Mouse (Mus musculus): ENCODE measurements at regions not wholly inside any gene's neighbourhood (a gene's known extent, or its start where the extent isn't known, plus 50 kb on each side); places are given as distances from the start of the nearest gene placed in this dataset.
A peak's percentile ranks its signal among the peaks of the same experiment; 100 is the strongest.
"Not testable (repeated sequence)": the region's sequence is repeated elsewhere in the genome, so short reads cannot be mapped to it uniquely, and the experiment has no call there.

- no peak for DNase-seq
Observed at GRCm38 (mm10) chr3:81742124-81742523, 190.3 kb upstream of the Ctso start.

- no peak for DNase-seq
Observed at GRCm38 (mm10) chr3:81750164-81750563, 182.2 kb upstream of the Ctso start.

DNA sequence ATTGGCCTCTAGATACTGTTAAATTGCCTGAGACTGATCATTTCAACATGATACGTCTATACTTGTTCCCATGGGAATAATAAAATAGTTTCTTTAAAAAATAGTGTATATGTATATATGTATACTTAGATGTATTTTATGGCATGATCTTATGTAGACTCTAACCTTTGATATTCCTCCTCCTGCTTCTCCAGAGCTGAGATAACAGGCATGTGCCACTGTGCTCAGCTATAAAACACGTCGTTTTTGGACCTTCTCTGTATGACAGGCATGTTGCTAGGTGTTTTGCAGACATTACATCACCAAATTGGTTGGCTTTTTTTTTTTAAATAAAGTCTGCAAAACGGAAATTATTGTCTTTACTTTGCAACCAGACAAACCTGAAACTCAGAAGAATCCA, 179.4 kb upstream of the Ctso start:
- no peak for DNase-seq

- DNase-seq, result no peak
Observed at GRCm38 (mm10) chr3:81760383-81760782, 172.0 kb upstream of the Ctso start.

DNA sequence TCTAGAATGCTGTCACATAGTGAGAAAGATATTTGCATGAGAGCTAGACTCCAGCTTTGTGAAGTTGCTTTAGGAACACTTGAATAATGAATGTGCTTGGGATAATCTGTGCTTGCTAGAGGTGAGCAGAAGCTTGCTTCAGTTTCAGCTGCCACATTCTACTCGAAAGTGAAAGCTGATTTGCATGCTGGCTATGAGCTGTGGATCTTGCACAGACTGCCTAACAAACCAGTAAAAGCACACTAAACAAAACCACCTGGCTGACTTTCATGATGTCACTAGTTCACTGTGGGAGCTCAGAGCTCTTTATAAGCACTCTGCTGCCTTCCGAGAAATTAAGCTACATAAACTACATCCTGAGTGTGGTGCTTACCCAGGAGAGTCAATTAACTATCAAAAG, 171.5 kb upstream of the Ctso start:
- peak; percentile 7 for DNase-seq

GRCm38 (mm10) chr3:81771812-81772211, 160.6 kb upstream of the Ctso start:
- DNase-seq, result no peak

- DNase-seq, result no peak
Observed at GRCm38 (mm10) chr3:81773012-81773411, 159.4 kb upstream of the Ctso start.

DNA sequence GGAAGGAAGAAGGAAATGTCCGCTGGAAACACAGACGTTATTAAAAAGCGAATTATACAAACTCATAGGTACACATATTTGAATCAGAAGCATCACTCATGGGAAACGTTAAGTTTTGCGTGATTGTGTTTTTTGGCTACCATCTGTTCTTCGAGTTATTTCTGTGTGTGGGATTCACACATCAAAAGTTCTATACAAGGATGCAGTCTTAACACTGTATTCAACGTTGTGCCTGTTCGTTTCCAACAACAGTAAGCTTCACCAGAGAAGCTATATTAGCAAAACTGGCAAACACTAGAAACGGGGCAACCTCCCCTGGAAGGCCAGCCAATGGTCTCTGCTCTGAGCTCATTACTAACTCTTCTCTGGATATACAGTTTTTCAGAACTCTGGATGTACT, 150.3 kb upstream of the Ctso start:
- DNase-seq, result peak; percentile 28

DNA sequence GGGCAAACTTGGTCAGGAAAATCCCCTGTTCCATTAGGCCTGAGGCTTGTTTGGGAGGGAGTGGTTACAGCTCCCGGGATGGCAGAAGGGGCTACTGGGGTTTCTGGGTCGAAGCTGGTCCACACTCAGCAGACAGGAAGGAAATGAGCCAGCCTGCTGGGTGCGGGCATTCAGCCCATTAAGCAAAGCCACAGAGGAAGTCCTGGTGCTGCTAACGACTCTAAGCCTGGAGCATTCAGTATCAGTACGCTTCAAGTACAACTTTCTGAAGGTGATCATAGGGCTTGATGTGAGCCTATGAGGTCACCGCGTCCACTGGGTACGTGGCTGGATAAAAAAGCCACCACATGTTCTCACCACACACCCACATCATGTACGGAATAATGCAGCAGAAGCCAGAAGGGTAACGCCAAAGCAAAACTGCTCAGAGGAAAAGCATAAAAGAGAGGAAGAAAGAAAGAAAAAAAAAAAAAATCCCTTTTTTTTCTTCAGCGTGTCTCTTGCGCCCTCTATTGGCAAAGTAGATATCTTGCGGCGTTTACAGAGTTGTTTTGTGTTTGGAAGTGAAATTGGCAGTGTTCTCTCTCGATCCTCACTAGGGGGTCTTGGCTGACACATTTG, 149.4 kb upstream of the Ctso start:
- DNase-seq, result peak; percentile 43

DNA sequence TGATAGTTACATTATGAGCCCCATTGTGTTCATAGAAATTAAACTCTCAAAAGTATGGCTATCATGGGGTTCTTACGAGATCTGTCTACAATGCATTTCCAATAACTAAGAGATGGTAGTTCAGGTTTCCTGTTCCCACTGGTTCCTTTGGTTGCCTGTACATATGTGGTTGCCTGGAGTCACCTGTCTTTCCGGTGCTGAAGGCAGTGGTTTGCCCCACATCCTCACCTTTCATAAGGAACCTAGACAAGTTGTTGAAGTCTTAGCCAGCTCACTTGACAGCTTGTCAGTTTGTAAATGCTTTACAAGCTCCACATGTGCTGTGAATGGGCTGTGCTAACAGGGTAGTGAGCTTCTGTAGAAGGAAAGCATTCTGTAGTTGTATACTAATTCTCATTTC, 143.5 kb upstream of the Ctso start:
- no peak for DNase-seq

GRCm38 (mm10) chr3:81789664-81790063, 142.7 kb upstream of the Ctso start:
- no peak for DNase-seq

GRCm38 (mm10) chr3:81802096-81802495, 130.3 kb upstream of the Ctso start:
- no peak for DNase-seq

DNA sequence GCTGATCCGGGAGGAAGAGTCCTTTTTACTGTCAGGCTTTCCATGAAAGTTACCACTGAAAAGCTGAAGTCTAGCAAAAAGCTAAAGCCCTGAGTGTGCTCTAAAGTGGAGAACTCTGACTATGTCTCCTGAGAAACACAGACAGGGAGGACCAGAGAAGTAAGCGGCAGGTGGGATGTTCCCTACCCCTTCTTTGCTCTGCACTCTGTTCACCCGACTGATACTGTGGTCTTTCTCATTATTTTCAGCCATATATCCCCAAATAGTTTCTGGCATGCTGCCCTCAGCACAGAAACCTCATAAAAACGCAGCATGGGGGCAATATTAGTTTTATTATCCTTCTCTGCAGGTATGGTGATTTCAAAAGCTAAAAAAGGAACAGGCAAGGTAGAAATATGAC, 126.7 kb upstream of the Ctso start:
- no peak for DNase-seq

- DNase-seq, result peak; percentile 34
Observed at GRCm38 (mm10) chr3:81809604-81810003, 122.8 kb upstream of the Ctso start.

DNA sequence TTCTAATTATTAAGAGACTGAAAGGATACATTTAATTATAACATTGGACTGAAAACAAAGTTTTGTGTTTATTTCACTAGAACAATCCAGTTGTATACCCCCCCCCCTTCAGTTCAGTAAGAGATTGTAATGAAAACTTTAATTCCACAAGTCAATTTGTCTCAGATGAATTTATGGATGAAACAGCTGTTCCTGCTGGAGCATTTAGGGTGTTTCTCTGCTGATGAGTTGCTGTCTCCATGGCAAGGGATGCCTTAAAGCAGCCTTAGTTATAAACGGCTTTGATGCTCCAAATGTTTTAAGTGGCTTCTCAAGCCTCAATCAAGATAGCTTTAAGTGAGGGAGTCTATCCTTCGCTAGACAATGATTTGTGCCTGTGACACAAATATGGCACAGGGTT, 112.1 kb upstream of the Ctso start:
- no peak for DNase-seq

- DNase-seq, result no peak
Observed at GRCm38 (mm10) chr3:81829525-81829924, 102.9 kb upstream of the Ctso start.

GRCm38 (mm10) chr3:81829966-81830599, 102.3 kb upstream of the Ctso start:
- DNase-seq, result peak; percentile 64

- DNase-seq, result no peak
Observed at GRCm38 (mm10) chr3:81835380-81836157, 96.8 kb upstream of the Ctso start.

- DNase-seq, result no peak
Observed at GRCm38 (mm10) chr3:81836478-81836877, 95.9 kb upstream of the Ctso start.

- DNase-seq, result not testable (repeated sequence)
Observed at GRCm38 (mm10) chr3:81838121-81838520, 94.3 kb upstream of the Ctso start.

GRCm38 (mm10) chr3:81864487-81864886, 67.9 kb upstream of the Ctso start:
- no peak for DNase-seq
